Mouse (Mus musculus) cerebral cortex, adult 2 months (tissue): ENCODE measurements around the gene Chmp4b.

ENCODE experiments used
- WGBS: fragments of 180-500 bp; shearing (Covaris S2); methylation state at CpG from one replicate; pipeline ENCODE4 v1.1.7; 2018; 5-methylcytosine and 5-hydroxymethylcytosine counted together

Gene Chmp4b

DNA sequence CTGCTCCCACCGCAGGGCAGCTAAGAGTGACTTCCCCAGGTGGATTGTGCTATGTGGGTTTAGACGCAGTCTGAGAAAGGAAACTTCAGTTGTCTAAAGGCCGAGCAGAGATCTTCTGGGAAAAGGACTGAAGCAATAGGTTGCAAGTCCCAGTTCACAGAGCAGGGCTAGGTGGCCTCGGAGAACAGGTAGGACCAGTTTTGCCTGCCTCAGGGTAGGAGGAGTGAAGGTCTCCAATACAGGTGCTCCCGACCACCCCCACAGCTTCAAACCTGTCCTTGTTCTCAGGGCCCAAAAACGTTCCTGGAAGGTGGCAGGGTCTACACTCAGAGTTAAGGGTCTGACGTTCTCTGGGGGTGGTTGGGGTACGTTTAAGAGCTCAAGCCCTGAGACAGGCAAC is at the start of gene Chmp4b:
TSS of gene Chmp4b (plus strand) at position 343 of the 400 bp plus-strand sequence.
- 62% methylated on average over 8 of the region's 8 CpGs for WGBS

DNA sequence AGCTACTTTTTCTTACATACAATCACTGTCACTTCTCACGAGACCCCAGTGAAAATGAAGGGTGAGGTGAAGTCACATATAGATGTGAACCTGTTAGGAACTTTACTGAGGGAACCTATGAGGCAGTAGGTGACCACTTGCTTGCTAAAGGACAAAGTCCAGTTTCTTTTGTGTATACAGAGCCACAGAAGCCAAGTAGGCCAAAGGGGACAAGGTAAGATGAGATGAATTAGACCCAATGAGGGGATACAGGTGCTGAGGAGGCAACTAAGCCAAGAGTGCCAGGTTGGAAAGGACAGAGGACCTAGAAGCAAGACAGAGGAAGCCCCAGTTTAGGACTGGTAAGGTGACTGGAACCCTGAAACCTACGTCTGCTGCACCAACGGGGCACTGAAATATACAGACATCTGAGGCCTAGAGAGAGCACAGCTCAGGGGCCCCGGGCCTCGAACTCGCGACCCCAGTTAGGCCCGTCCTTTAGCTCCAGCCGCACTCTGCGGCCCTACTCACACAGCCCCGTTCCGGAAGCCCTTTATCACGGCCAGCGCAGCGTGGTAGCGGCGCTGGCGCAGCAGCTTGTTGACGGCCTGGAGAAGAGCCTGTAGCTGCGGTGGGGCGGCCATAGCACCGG is 48.4 kb upstream of the Chmp4b start:
- 14% methylated on average over 22 of the region's 22 CpGs for WGBS

DNA sequence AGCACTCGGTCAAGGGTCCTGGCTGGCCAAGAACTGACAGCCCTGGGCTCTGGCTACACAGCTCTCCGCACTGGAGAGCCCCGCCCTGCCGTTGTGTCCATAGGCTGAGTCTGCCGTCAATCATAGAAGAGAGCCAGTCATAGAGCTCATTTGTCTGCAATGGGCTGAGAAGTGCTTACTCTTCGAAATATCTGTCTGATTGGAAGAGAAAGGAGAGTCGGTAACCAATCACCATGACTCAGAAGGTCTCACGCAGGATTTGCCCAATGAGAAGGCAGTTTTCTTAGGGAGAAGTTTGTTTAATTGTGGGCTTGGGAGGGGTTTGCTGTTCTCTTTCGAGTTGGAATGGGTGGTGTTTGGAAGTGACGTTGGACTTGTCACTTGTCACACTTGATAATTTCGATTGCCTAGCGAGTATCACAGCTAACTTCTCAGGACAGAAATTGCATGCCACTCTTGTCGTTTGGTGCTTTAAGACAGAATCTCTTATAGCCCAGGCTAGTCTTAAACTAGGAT is 47.8 kb upstream of the Chmp4b start, which contains the start of gene Pxmp4:
TSS of gene Pxmp4 (minus strand) at position 71 of the 516 bp plus-strand sequence.
- 0% methylated on average over 13 of the region's 13 CpGs for WGBS

DNA sequence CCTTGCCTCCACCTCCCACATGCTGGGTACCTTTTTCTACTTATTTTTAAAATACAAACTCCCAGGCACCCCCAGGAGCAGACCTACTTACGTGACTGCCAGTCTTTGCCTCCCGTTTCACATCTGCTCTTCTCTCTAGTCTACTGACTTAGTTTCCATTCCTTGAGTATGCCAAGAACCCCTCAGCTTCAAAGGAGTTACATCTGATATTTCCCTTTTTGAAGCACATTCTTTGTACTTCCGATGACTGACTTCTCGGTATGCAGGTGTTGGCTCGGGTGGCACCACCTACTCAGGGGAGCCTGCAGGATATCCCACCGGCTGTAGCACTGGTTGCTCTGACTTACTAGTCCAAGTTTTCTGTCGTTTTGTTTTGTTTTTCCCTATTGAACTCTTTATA is 47.3 kb upstream of the Chmp4b start:
- WGBS: 28% methylated on average over 7 of the region's 7 CpGs

DNA sequence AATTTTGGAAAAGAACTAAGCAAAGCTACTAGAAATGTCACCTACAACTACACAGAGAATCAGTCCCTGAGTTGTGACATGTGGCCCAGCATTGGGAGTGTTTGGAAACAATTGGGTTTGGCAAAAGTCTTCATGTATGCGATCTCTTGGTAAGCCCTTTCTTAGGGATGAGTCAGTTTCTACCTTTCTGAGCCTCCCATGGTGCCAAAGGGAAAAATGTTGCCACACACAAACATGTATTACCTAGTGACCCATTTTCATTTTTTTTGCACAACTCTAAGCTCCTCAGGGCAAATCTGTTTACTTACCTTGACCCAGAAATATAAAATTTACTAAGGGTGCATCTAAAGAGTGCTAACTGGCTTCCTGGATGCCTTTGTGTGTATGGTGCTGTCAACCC is 44.5 kb upstream of the Chmp4b start:
- WGBS: 94% methylated on average over 1 of the region's 1 CpGs

DNA sequence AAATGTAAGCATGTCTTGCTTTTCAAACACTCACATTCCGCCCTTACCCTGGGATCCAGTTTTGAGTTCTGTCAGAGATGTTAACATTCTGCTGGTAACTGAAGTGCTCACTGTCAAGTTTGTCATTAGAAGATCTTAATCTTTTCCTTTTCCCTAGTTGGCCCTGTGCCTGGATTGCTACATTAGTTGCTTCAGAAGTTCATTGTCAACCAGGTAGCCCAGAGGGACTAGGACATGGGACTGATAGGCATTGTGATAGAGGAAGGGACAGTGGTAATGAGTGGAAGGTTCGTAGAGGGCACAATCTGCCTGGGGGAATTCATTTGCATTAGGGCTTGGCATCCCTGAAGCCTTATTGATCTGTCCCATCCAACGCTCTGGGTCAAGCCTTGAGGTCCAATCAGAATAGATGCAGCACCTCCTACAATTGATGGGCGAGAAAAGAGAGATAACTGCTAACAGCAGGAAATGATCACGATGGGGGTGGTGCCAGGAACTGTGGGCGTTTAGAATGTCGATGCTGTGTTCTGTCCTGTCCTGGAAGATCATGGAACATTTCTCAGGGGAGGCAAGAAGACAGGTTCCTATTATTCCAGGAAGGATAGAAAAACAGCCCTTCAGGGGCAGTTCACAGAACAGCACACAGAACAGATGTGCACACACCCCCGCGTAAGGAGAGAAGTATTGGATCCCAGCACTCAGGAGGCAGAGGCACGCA is 42.3 kb upstream of the Chmp4b start:
- 69% methylated on average over 10 of the region's 10 CpGs for WGBS

DNA sequence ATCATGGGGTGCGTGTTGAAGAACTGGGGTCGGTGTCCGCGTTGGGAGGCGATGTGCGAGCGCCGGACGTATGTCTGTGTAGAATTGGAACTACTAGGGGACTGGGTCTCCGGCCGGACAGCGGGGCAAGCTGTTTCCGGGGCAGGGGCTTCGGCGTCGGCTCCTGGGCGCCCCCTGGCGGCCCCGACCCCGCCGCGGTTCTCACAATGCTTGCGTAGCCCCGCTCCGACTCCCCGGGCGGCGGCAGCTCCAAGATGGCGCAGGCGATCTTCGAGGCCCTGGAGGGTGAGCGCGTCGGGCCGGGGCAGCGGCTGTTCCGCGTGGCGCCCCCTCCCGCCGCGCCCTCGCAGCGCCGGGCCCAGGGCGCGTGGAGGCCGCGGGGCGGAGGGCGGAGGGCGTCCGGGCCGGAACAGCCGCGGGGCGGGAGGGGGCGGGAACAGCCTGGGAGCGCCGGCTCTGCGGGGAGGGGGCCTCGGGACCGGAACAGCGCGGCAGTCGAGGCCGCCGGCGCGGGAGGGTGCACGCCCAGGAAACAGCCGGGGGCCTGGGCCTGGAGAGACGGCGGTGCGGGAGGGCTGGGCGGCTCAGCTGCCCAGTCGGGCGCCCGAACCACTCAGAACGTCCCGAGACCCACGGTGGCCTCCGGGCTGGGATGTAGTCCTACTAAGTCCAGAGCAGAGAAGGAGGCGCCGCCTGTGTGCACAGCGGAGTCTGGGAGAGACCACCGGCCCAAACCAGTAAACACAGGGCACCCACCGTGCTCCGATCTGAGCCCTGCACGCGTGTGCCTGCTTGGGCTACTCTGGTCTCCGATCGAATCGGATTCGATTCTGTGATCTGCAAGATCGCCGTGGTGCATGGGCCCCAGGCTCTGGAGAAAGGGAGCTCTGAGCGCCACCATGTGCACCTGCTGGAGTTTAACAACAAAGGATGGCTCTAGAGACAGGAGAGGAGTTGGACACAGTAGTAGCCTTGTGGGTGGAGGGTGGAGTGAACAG is 38.1 kb upstream of the Chmp4b start, which contains the start of the genes Zfp341 and 4930519P11Rik:
TSS of gene Zfp341 (plus strand) at position 180 of the 998 bp plus-strand sequence.
TSS of gene 4930519P11Rik (minus strand) at position 320 of the 998 bp plus-strand sequence.
- WGBS: under 1% methylated on average over 85 of the region's 98 CpGs

DNA sequence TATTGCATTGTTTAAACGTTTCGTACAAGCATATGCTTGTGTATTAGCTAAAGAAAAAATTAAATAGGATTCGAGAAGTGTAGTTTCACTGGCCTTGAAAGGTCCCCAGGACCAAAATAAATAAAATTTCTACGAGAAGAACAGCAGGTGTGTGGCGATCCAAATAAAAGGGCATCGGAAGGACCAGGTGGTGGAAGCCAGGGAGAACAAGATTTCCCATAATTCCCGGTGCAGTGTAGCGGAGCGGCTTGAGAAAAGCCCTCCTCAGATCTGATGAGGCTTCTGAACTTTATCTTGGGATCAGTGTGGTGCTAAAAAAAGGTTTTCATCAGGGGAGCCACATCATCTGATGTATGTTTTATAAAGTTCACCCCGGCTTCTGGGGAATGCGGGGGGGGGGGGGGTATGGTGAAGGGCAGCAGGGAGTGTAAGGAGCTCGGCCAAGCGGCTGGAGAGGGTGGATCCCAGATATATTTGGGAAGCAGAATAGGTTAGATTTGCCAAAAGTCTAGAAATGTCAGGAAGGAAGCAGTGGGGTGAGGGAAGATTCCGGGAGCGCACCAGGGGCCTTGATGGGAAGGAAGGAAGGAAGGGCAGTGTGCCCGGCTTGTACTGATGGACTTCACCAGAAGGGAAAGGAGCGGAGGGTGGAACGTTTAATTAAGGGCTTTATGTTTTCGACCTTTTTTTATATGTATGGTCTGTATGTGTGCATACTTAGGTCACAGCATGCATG is 36.5 kb upstream of the Chmp4b start:
- WGBS: 57% methylated on average over 19 of the region's 19 CpGs

DNA sequence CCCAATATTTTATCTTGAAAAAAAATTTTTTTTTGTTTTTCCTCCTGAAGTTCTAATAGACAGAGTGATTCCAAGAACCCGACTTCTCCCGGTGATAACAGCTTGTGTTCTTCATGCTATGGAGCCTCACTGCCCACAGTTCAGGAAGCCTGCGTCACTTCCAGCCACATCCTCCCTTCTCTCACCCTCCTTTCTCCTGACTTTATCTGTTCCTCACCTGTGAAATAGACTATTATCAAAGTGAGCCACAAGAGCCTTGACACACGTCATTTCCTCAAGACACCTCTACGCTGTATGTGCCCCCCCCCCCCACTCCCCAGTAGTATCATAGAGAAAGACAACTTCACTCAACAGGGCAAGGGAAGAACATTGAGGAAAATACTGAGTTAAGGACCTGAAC is 35.8 kb upstream of the Chmp4b start:
- WGBS: 71% methylated on average over 5 of the region's 5 CpGs

DNA sequence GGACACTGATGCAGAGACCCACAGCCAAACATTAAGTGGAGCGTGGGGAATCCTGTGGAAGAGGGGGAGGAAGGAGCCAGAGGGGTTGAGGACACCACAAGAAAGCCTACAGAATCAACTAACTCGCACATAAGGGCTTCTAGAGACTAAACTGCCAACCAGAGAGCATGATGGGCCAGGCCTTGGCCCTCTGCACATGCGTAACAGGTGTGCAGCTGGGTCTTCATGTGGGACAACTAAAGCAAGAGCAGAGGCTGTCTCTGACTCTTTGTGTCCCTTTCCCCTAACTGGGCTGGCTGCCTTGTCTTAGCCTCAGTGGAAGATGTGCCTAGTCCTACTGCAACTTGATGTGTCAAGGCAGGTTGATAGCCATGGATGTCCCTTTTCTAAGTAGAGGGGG is 34.4 kb upstream of the Chmp4b start:
- WGBS: 93% methylated on average over 3 of the region's 3 CpGs

DNA sequence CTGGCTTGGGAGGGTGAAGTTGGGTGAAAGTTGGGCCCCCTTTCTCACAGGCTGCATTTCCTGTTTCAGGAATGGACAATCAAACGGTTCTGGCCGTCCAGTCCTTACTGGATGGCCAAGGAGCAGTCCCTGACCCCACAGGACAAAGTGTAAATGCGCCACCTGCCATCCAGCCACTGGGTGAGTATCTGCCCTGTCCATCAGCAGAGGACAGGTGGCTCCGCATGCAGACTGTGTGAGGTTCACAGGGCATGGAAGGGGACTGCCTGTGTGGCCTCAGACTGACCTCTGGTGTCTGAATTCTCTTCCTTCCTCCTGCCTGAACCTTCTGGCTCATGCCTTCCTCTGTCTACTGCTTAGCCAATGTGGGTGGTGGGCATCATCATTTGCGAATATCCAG is 29.8 kb upstream of the Chmp4b start:
- WGBS: 80% methylated on average over 5 of the region's 5 CpGs

DNA sequence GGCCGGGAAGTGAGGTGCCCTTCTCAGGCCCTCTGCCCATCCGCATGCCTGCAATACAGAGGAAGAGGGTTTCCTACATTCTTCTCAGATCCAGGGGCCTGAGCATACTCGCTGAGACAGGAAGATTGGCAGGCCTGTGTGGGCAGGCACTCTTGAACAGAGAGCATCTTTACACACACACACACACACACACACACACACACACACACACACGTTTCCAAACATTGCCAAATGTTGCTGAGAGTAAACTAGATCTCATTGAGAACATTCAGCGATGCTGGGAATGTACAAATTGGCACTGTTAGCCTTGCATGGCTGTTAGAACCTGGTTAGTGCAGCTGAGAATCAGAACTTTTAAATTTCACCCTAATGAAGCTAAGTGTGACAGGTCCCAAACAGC is 21.0 kb upstream of the Chmp4b start:
- 66% methylated on average over 5 of the region's 5 CpGs for WGBS

DNA sequence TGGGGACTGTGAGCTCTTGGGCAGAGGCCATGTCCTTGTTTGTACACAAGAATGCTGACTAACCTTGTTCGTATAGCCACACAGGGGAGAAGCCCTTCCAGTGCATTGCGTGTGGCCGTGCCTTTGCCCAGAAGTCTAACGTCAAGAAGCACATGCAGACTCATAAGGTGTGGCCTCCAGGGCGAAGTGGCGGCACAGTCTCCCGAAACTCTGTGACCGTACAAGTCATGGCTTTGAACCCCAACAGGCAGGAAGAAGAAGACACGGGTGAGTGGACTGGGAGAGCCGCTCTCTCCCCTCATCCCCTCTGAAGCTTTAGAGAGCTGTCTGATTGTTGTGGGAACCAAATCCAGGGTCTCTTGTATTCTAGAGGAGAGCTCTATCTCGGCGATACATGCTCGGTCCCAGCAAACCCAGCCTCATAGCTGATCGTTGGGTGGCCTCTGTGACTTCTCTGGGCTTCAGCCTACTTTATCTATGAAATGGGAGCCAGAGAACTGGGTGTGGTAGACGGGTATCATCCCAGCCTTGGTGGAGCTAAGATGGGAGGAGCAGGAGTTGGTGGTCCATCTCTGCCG is 19.2 kb upstream of the Chmp4b start:
- 95% methylated on average over 16 of the region's 16 CpGs for WGBS

DNA sequence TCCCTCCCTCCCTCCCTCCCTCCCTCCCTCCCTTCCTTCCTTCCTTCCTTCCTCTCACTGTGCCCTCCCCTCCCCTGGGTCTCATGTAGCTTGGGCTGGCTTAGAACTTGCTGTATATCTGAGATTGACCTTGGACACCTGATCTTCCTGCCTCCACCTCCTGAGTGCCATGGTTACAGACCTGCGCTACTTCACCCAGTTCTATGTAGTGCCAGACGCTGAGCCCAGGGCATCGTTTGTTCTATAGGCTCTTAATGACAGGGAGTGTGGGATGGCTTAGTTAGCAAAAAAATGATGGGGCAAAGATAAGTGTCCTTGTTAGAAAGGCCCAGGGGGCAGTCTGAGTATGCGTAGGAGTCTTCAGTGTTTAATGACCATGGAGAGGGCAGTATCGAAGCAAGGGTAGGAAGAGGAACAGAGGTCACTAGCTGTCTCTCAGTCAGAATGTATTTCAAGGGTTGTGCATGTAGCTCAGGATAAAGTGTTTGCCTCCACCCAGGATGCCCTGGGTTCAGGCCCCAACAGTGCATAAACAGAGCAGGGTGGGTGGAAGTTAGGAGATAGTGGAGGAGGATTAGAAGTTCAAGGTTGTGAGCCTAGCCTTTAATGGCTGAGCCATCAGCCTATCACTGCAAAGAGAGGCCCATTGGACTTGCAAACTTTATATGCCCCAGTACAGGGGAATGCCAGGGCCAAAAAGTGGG is 18.3 kb upstream of the Chmp4b start:
- 94% methylated on average over 5 of the region's 5 CpGs for WGBS

DNA sequence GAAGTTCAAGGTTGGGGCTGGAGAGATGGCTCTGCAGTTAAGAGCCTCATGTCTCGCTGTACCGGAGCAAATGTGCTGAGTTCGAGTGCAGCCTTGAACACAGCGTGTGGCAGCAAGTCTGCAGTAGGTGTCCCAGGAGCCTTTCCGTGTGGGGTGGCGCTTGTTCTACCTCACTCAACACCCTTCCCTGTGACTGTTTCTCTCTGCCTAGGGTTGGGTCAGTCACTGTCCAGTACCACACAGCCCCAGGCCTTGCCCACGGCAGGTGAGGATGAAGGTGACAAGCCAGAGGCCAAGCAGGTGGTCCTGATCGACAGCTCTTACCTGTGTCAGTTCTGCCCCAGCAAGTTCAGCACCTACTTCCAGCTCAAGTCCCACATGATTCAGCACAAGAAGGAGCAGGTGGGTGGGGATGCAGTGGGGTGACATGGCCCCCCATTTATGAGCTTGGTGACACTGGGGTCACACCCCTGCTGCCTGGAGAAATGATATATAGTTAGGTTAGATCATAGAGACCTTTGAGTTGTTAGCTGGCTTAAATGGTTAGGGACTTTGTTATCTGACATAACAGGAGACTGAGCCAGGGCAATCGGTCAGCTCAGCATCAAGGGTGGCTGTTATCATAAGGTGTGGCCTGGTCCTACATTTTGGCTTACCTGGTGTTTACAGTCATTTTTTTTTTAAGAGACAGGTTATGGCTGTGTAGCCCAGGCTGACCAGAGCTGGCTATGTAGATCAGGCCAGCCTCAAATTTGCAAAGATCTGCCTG is 17.4 kb upstream of the Chmp4b start:
- WGBS: 98% methylated on average over 9 of the region's 9 CpGs

DNA sequence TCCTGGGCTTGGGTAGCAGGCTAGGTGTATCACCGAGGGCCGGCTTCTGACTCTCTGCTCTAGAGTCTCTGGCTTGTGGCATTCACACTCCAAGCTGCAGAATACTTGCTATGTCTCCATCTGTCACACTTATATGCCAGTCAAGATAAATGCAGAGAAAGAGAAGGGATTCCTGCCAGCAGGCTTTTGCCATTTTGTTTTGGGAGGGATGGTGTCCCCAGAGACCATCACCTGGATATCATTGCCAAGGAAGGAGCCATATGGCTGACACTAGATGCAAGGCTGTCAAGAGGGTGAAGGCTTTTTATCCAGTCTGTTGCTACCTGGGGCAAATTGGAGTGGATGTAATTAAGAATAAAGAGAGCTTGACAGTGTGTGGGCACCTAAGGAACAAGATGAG is 15.7 kb upstream of the Chmp4b start:
- 68% methylated on average over 2 of the region's 2 CpGs for WGBS

DNA sequence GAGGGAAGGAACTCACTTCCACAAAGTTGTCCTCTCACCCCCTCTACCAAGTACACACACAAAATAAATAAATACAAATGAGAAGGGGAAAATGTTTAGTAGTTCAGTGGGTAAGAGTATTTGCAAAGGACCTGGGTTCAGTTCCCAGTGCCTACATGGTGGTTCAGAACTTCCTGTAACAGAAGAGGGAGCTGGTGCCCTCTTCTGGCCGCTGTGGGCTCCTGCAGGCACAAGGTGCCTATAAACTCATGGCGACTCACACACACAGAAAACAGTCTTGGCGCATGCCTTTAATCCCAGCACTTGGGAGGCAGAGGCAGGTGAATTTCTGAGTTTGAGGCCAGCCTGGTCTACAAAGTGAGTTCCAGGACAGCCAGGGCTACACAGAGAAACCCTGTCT is 13.0 kb upstream of the Chmp4b start:
- 96% methylated on average over 3 of the region's 3 CpGs for WGBS

DNA sequence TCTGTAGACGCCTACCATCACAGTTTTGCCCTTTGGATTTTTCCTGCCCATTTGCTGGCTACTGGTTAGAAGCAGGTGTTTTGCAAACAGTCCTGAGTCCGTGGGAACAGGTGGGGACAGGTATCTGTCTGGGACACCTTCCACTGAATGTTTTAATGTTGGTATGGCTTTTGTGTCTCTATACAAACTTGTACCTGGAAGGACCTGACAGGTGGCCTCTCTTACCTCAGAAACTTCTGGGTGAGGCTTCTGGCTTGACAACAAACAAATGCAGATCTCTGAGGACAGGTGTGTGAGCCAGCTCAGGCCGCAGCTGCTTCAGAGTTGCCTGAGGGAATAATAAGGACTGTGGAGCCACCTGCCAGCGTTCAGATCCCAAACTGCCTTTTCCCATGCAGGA is 12.4 kb upstream of the Chmp4b start:
- WGBS: 95% methylated on average over 4 of the region's 4 CpGs

DNA sequence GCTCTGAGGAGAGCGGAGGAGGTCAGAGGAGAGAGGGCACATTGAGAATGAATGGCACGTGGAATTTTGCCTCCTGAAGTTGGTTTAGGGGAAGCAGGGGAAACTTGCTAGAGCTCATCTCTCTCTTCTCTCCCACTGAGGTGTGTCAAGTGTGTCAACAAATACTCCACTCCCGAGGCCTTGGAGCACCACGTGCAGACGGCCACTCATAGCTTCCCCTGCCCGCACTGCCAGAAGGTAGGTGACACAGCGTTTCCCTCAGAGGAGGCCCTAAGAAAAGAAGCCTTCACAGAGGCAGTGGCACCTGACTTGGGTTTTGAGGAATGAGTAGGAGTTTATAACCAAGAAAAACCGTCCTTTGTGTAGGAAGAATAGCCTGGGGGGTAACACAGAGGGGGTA is 10.3 kb upstream of the Chmp4b start:
- whole genome bisulfite sequencing: 82% methylated on average over 8 of the region's 8 CpGs
